Mouse (Mus musculus) spleen, adult 2 months (tissue): ENCODE results near the gene Adprh.

Experiments
- CTCF ChIP-seq: fragments of 200-500 bp; IDR thresholded peaks from 2 replicates; pipeline ENCODE4 v1.5.1; 2011; ENCODE audit warnings: mild to moderate bottlenecking, inconsistent platforms; ENCODE audit not compliant: insufficient read depth, insufficient read length, insufficient replicate concordance; ENCODE audit errors: extremely low read depth
- POLR2A ChIP-seq: fragments of 200-500 bp; IDR thresholded peaks from 2 replicates; pipeline ENCODE4 v1.6.1; 2011; ENCODE audit warnings: low read depth, low read length, inconsistent platforms

- TF ChIP-seq CTCF (no peak), POLR2A (no peak)
Observed at GRCm38 (mm10) chr16:38441611-38442010, 10.9 kb downstream of the Adprh start.
